Mouse (Mus musculus) kidney, postnatal 0 days (tissue): ENCODE data around the gene S100a2. TPM values are rescaled to one million over a fixed set of nuclear protein-coding genes. Genes with fewer than 3 reads are reported as not detected.

ENCODE experiments used
- ATAC-seq: fragments of 200-750 bp; cut with Nextera tagmentation; replicated peaks from 2 replicates; pipeline ENCODE4 v1.8.0; 2017; ENCODE audit warnings: low read depth, moderate number of reproducible peaks, moderate TSS enrichment, moderate library complexity; ENCODE audit not compliant: low FRiP score
- DNase-seq: peaks from one replicate; pipeline ENCODE4 v3.0.0-alpha.2; 2016; ENCODE audit warnings: low spot score
- H3K27ac ChIP-seq: fragments of 300-500 bp; sonication (generic); 2 replicates; pipeline ENCODE4 v1.5.1; 2014; ENCODE audit warnings: mild to moderate bottlenecking
- H3K27me3 ChIP-seq: fragments of 300-500 bp; sonication (generic); 2 replicates; pipeline ENCODE4 v1.6.1; 2014; ENCODE audit warnings: low read length, mixed read lengths; ENCODE audit not compliant: insufficient read depth
- H3K36me3 ChIP-seq: fragments of 300-500 bp; sonication (generic); 2 replicates; pipeline ENCODE4 v1.6.1; 2014; ENCODE audit warnings: low read length, mixed read lengths; ENCODE audit not compliant: insufficient read depth
- H3K4me1 ChIP-seq: fragments of 300-500 bp; sonication (generic); replicated peaks from 2 replicates; pipeline ENCODE4 v1.6.1; 2014; ENCODE audit warnings: antibody characterized with exemption, low read length, mixed read lengths; ENCODE audit not compliant: insufficient read depth
- H3K4me2 ChIP-seq: fragments of 300-500 bp; sonication (generic); 2 replicates; pipeline ENCODE4 v1.6.1; 2014; ENCODE audit warnings: mild to moderate bottlenecking, low read length, moderate library complexity, mixed read lengths
- H3K4me3 ChIP-seq: fragments of 300-500 bp; sonication (generic); replicated peaks from 2 replicates; pipeline ENCODE4 v1.5.1; 2014; ENCODE audit warnings: low read depth, low read length
- H3K9ac ChIP-seq: fragments of 300-500 bp; sonication (generic); 2 replicates; pipeline ENCODE4 v1.6.1; 2014; ENCODE audit warnings: low read depth, low read length
- H3K9me3 ChIP-seq: fragments of 300-500 bp; sonication (generic); replicated peaks from 2 replicates; pipeline ENCODE4 v1.6.1; 2016; ENCODE audit warnings: low read length, inconsistent platforms, mixed read lengths
- CTCF ChIP-seq: IDR thresholded peaks from 2 replicates; pipeline ENCODE4 v1.5.1; 2016; ENCODE audit warnings: antibody characterized with exemption, low read depth, mild to moderate bottlenecking, moderate library complexity
- whole genome bisulfite sequencing: fragments of 180-500 bp; shearing (Covaris S2); extraction: QIAGEN DNeasy Blood & Tissue Kit; methylation state at CpG from one replicate; pipeline ENCODE4 v1.1.7; 2014; 5-methylcytosine and 5-hydroxymethylcytosine counted together
- polyA plus RNA-seq: library from polyadenylated mRNA; unstranded; fragments of >200 nt; fragmentation: Nextera tagmentation; extraction: Ambion mirVana; gene quantifications from 2 replicates; pipeline ENCODE4 v1.2.1, GENCODE M21; 2015

Gene S100a2
- polyA plus RNA-seq, 1 experiment from 2014 or later = not detected

DNA sequence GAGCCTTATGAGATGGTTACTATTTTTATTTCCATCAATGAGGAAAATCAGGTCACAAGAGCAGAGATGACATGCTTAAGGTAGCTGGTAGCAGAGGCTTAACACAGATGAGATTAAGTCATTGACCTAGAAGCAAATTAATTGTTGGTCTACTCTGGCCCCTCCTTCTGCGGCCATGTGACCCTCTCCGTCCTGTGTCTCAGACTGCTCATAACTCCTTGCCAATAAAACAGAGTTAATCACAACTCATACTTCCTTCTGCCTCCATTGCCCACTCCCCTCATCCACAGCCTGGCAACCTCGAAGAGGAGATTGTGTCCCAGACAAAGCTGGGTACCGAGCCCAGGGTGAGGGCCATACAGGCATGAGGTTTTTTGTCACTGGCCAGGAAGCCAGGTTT lies 8.2 kb downstream of the S100a2 start:
- Histone ChIP-seq H3K4me3 (no peak overlapping the region), H3K9me3 (no peaks in the 10 kb centered on the region), H3K27ac (no peak overlapping the region), H3K36me3 (no peaks in the 10 kb centered on the region), H3K27me3 (no peaks in the 10 kb centered on the region), H3K4me2 (no peak overlapping the region), H3K9ac (no peak overlapping the region), H3K4me1 (no peaks in the 10 kb centered on the region)
- 77% methylated on average over 4 of the region's 4 CpGs for WGBS
- TF ChIP-seq CTCF = no peak
- ATAC-seq (no peak; the same call in 1 of the 2 replicates), DNase-seq (no peak)

DNA sequence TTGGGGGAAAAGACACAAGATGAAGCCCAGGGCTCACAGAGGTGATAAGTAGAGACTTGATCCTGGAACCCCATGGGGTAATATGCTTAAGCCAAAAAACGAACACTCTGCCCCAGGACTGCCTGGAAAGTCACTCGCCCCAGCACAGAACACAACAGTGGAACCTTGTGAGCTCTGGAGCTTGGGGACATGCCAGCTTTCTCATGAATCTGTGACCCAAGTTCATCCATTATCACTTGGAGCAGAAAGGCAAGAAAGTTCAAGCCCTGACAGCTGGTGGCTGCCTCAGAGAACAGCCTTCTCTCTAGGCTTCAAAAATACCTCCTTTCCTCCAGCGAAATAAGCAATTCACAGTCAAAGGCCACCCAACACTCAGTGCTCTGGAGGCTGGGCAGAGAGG lies 9.4 kb downstream of the S100a2 start:
- ATAC-seq (no peak), DNase-seq (no peak)
- Histone ChIP-seq H3K27me3 (no peaks in the 10 kb centered on the region), H3K9ac (no peak overlapping the region), H3K4me1 (no peaks in the 10 kb centered on the region), H3K4me3 (no peak overlapping the region), H3K9me3 (no peaks in the 10 kb centered on the region), H3K36me3 (no peaks in the 10 kb centered on the region), H3K4me2 (no peak overlapping the region), H3K27ac (no peak overlapping the region)
- no peak for TF ChIP-seq CTCF
- WGBS = 74% methylated on average over 3 of the region's 3 CpGs

DNA sequence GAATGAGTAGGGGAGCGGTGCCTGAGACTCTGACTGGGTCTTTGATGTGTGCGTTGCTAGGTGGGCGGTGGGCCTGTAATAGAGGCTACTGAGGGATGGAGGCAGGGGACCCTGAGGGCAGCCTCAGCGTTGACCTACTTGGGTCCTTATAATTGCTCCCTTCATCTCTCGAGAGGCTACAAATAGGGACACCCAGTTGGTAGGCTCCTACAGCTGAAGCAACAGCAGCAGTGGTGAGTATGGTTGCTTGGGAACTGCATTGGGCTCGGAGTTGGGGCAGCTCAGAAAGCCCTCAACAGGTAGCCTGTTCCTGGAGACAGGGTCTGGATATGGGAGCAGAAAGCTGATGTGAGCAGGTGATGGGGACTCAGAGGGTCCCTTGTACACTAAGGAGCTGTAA lies 10.0 kb downstream of the S100a2 start:
- H3K4me3 ChIP-seq = no peak overlapping the region
- H3K9ac ChIP-seq = no peak overlapping the region
- no peaks in the 10 kb centered on the region for H3K9me3 ChIP-seq
- H3K4me1 ChIP-seq = peaks cover 3% of the 10 kb centered on the region; the same call in 1 of the 2 replicates
- no peak for ATAC-seq
- no peak for DNase-seq
- H3K36me3 ChIP-seq = no peaks in the 10 kb centered on the region
- no peak for TF ChIP-seq CTCF
- WGBS = 75% methylated on average over 6 of the region's 6 CpGs
- no peak overlapping the region for H3K27ac ChIP-seq
- H3K27me3 ChIP-seq = no peaks in the 10 kb centered on the region
- H3K4me2 ChIP-seq = no peak overlapping the region

DNA sequence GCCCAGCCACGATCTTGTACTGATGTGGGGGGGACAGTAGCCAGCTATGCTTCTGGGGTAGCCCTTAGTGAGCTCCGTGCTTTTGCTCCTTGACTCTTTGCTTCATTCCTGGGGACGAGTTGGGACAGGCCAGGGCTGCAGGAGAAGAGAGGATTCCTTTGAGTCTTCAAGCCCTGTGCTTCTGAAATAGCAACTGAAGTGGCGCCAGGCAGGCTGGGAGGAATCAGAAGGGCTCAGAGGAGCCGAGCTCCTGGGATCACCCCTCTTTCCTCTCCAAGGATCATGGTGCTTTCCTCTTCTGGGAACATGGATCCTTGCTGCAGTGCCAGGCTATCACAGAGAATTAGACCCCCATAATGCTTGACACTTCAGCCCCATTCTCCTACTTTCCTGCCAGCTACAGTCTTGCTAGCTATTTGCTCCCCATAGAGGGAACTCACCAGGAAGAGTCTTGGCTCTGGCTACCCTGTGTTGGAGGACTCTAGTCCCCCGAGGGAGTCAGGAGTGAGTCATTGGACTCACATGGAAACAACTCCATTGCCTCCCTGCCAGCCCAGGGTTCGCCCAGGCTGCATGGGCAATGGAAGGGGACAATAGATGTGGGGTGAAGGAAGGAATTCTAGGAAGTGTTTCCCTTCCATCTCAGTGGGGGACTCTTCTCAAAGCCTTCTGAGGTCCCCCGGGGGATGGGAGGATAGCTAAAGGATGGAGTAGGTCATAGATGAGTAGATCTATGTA lies 10.6 kb downstream of the S100a2 start:
- ATAC-seq = no peak
- peaks cover 3% of the 10 kb centered on the region; the same call in 1 of the 2 replicates for H3K4me1 ChIP-seq
- no peak for TF ChIP-seq CTCF
- no peak overlapping the region for H3K4me3 ChIP-seq
- H3K36me3 ChIP-seq = no peaks in the 10 kb centered on the region
- 81% methylated on average over 8 of the region's 8 CpGs for WGBS
- no peak overlapping the region for H3K9ac ChIP-seq
- H3K4me2 ChIP-seq = no peak overlapping the region
- H3K27ac ChIP-seq = no peak overlapping the region
- H3K9me3 ChIP-seq = no peaks in the 10 kb centered on the region
- H3K27me3 ChIP-seq = no peaks in the 10 kb centered on the region
- DNase-seq = no peak

DNA sequence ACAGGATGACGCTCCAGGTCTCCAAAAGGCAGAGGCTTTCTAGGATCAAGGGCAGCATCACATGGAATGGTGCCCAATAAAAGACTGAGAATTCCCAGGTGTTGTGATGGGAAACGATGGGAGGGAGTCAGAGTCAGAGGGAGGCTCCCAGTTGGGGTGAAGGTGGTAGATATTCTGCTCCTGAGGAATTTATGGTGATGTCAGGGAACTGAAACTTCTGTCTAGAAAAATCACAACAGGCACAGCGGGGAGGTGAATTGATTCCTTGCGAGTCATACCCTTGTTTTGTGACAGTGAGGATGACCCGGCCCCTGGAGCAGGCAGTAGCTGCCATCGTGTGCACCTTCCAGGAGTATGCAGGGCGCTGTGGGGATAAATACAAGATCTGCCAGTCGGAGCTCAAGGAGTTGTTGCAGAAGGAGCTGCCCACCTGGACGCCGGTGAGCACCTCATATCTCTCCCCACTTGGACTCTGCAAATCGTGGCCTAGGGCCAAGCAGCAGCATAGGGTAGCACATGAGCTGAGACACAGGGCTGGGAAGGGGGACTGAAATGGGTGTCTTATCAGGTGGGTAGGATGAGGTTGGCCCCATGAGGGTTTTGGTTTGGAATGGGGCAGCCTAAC lies 11.6 kb downstream of the S100a2 start, which contains the start of gene Gm42674:
TSS of gene Gm42674 (plus strand) at position 419 of the 625 bp plus-strand sequence.
- DNase-seq (no peak), ATAC-seq (no peak)
- peaks cover 3% of the 10 kb centered on the region; the same call in 1 of the 2 replicates for H3K4me1 ChIP-seq
- TF ChIP-seq CTCF = no peak
- 78% methylated on average over 11 of the region's 11 CpGs for WGBS
- no peaks in the 10 kb centered on the region for H3K27me3 ChIP-seq
- no peaks in the 10 kb centered on the region for H3K36me3 ChIP-seq
- no peaks in the 10 kb centered on the region for H3K9me3 ChIP-seq
- H3K27ac ChIP-seq = no peak within 1 kb of the TSS
- H3K4me3 ChIP-seq = no peak within 1 kb of the TSS
- no peak within 1 kb of the TSS for H3K4me2 ChIP-seq
- H3K9ac ChIP-seq = no peak within 1 kb of the TSS

DNA sequence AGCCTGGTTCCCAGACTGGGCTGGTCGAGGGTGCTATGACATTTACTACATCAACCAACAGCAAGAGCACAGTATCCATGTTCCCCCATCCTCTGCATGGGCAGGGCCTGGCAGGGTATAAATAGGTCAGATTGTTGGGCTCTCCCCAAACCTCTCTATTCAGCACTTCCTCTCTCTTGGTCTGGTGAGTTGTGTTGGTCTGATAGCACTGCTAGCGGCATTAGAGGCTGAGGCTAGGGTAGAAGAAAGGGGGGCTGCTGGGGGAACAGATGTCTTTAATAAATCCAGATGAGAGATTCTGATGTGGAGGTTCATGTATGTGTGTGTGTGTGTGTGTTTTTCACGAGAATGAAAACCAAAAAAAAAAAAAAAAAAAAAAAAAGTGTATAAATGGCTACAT lies 13.6 kb downstream of the S100a2 start, which contains the start of gene S100a4:
TSS of gene S100a4 (plus strand) at position 149 of the 400 bp plus-strand sequence.
- ATAC-seq (no peak), DNase-seq (peak; percentile 53)
- no peak for TF ChIP-seq CTCF
- Histone ChIP-seq H3K27ac (peak within 1 kb of the TSS; percentile 55; the same call in 1 of the 2 replicates), H3K4me2 (no peak within 1 kb of the TSS), H3K4me1 (peaks cover 3% of the 10 kb centered on the region; the same call in 1 of the 2 replicates), H3K36me3 (no peaks in the 10 kb centered on the region), H3K9ac (no peak within 1 kb of the TSS), H3K9me3 (no peaks in the 10 kb centered on the region), H3K27me3 (no peaks in the 10 kb centered on the region), H3K4me3 (no peak within 1 kb of the TSS)
- 48% methylated on average over 3 of the region's 3 CpGs for WGBS
